Comparison of ENCODE assay signal across 8 mouse cellular contexts in genomic region chr1:75142301-75143261, GRCm38 (mm10). TPM values are rescaled to one million over a fixed set of nuclear protein-coding genes. Genes with fewer than 3 reads are reported as not detected.
A peak's percentile ranks its signal among the peaks of the same experiment; 100 is the strongest.
DNase-seq lines count a peak whose midpoint lies in the region; ATAC-seq lines count a peak whose summit lies in the region.

Cnppd1 (minus strand) TSS chr1:75142711.
Retreg2 (plus strand) TSS chr1:75142778.

- peak; percentile 97 to 99 for DNase-seq in adrenal gland, adult (ENCODE audit: inconsistent age in 2 of 2, low spot score in 1 of 2)
- peak; percentile 97 for DNase-seq in embryo, embryonic 10.5 days (ENCODE audit: low spot score)
- peak; percentile 94 for DNase-seq in gastrocnemius, postnatal 25 days
- peak; percentile 98 for DNase-seq in intestine, embryonic 14.5 days (ENCODE audit: low spot score)
- DNase-seq in left cerebral cortex, postnatal 14 days (ENCODE audit: low spot score in 2 of 2): peak; percentile 95 to 97
- DNase-seq in mesoderm, embryonic 11.5 days (ENCODE audit: low read depth, low spot score): peak; percentile 97
- peak; percentile 92 for DNase-seq in right cerebral cortex, postnatal 36 days (ENCODE audit: low spot score in 2 of 2)
- peak; percentile 97 for DNase-seq in yolk sac, embryonic 10.5 days (ENCODE audit: low spot score)

- peak within 1 kb of the TSS; percentile 84 for H3K4me3 ChIP-seq in intestine, embryonic 14.5 days (ENCODE audit: low read depth, low read length)

- H3K9ac ChIP-seq in intestine, embryonic 14.5 days (ENCODE audit: low read length): peak within 1 kb of the TSS; percentile 83

- intact Hi-C loops in left cerebral cortex, postnatal 14 days (cut with DNase I): no loop called here

- peaks cover 18% of the 10 kb centered on the region; the same call in 1 of the 2 replicates for H3K4me1 ChIP-seq in intestine, embryonic 14.5 days (replicated peaks; ENCODE audit: control insufficient read depth, insufficient read depth, low read length)

- under 1% methylated on average over 85 of the region's 91 CpGs for WGBS in intestine, embryonic 14.5 days

- peak; percentile 91 for ATAC-seq in intestine, embryonic 14.5 days (replicated peaks; ENCODE audit: low FRiP score, low TSS enrichment, low read depth)

- H3K9me3 ChIP-seq in intestine, embryonic 14.5 days (ENCODE audit: control insufficient read depth, low read length): no peaks in the 10 kb centered on the region

- H3K27ac ChIP-seq in intestine, embryonic 14.5 days (ENCODE audit: low read depth): peak within 1 kb of the TSS; percentile 88

- H3K36me3 ChIP-seq in intestine, embryonic 14.5 days (ENCODE audit: control insufficient read depth, insufficient read depth, low read length): peaks cover 58% of the 10 kb centered on the region

- peak within 1 kb of the TSS; percentile 82 for H3K4me2 ChIP-seq in intestine, embryonic 14.5 days (ENCODE audit: low read length)

- no peaks in the 10 kb centered on the region for H3K27me3 ChIP-seq in intestine, embryonic 14.5 days (replicated peaks; ENCODE audit: control insufficient read depth, insufficient read depth, low read length)

RNA-seq across cellular contexts. Expression of gene Cnppd1, which starts in this region (rescaled TPM):
- total RNA-seq in gastrocnemius, postnatal 25 days (2021): 10 to 100 TPM; 12.9 to 13.3 TPM
- polyA plus RNA-seq in intestine, embryonic 14.5 days (2014; fragmentation: Nextera tagmentation; extraction: Ambion mirVana): 41.6 and 41.7 TPM in 2 replicates
- 10 to 100 TPM; 31.4 to 32.2 TPM for total RNA-seq in left cerebral cortex, postnatal 14 days (2021)

RNA-seq across cellular contexts. Expression of gene Retreg2, which starts in this region (rescaled TPM):
- 1 to 10 TPM; 7.8 to 9.7 TPM for total RNA-seq in gastrocnemius, postnatal 25 days (2021)
- polyA plus RNA-seq in intestine, embryonic 14.5 days (2014; fragmentation: Nextera tagmentation; extraction: Ambion mirVana): 50.1 and 51.1 TPM in 2 replicates
- total RNA-seq in left cerebral cortex, postnatal 14 days (2021): 100 to 1,000 TPM; 159 to 162 TPM

Comparison
In these comparisons a context has a peak if more than half of its experiments do, and no peak if none do; other contexts are left out.
1. Peak in every context shown above with its lines: DNase-seq, ATAC-seq, H3K4me3 ChIP-seq and H3K27ac ChIP-seq.
2. RNA of gene Retreg2 (total RNA-seq): 159 to 162 TPM in left cerebral cortex, postnatal 14 days; 7.8 to 9.7 TPM in gastrocnemius, postnatal 25 days; every median in the first group is over 10 times any median in the second.